Mouse (Mus musculus): ENCODE measurements around the gene Clptm1. TPM values are rescaled to one million over a fixed set of nuclear protein-coding genes. Genes with fewer than 3 reads are reported as not detected.
A peak's percentile ranks its signal among the peaks of the same experiment; 100 is the strongest.

Clptm1 gene
- polyA plus RNA-seq, 1 experiment = 54.8 TPM

DNA sequence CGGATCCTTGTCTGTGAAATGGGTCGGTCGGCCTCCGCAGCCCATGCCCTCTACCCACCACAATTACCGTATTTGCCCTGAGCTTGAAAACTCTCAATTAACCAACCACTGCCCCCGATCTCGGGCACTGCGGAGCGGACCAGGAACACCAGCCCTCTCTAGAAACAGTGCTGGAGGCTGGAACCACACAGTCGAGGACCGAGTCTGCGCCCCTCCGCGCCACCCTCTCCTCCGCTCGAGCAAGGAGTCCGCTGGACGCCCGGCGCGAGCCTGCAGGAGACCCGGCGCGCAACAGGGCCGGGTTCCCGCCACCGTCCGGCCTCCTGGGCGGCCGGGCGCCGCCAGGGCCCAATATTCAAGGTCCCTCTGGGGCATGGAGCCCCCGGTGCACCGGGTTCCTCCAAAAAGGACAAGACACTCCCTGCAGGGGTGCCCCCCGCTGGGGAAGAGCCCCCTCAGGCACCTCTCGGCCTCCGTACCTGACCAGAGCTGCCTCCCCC, 328 bp downstream of the Clptm1 start:
- DNase-seq (ENCODE audit: low spot score) = no peak

DNA sequence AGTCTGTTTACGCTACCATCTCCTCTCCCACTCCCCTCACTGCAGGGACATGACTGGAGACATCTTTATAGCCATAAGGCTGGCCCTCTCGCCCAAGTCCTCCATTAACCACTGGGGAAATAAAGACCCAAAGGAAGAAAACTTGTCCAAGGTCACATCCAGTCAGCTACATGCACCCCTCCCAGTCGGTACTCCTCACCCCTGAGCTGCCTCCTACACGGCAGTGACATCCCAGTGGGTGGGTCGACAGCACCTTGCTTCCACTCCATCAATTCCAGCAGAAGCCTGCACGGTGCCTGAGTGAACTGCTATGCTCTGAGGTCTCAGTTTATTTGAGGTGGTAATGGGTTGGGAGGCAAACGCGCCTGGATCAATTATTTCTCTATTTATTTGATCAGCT, 893 bp downstream of the Clptm1 start:
- DNase-seq (ENCODE audit: low spot score) = no peak

- no peak for DNase-seq (ENCODE audit: low spot score)
Observed at GRCm38 (mm10) chr7:19652614-19653013, 12.2 kb downstream of the Clptm1 start.

GRCm38 (mm10) chr7:19651063-19651786, 13.6 kb downstream of the Clptm1 start:
- no peak for DNase-seq (ENCODE audit: low spot score)

GRCm38 (mm10) chr7:19641223-19641622, 23.6 kb downstream of the Clptm1 start:
- no peak for DNase-seq (ENCODE audit: low spot score)

DNA sequence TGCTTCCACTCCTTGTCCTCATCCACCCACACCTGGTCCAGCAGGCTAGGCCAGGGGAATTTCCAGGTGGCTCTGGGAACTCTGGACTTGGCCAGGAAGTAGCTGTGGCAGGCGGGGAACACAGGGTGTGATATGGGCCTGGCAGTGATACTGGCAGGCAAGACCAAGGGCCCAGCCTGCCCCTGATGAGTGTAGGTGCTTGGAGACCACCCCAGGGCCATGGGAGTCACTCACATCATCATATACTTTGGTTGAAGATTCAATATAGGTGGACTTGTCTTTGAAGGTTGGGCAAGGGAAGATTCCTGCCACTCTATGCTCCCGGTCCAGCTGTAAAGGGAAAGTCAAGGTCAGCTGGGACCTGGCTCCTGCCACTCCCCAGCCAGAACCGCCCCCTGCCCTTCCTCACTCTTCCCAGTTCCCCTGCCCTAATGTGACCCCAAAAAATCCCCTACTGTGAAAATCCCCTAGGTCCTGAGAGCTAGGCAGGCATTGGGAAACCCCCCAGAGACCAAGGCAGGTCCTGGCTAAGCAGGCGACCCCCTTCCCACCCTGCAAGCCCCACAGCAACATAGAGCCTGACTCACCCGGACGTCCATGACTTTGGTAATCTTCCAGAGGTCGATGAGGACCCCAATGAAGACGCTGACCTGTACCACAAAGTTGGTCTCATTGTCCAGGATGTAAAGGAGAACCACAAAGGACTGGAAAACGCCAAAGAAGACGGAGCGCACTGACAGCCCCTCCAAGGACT, 29.6 kb downstream of the Clptm1 start:
- no peak for DNase-seq (ENCODE audit: low spot score)

- no peak for DNase-seq (ENCODE audit: low spot score)
Observed at GRCm38 (mm10) chr7:19634591-19634990, 30.2 kb downstream of the Clptm1 start.

DNA sequence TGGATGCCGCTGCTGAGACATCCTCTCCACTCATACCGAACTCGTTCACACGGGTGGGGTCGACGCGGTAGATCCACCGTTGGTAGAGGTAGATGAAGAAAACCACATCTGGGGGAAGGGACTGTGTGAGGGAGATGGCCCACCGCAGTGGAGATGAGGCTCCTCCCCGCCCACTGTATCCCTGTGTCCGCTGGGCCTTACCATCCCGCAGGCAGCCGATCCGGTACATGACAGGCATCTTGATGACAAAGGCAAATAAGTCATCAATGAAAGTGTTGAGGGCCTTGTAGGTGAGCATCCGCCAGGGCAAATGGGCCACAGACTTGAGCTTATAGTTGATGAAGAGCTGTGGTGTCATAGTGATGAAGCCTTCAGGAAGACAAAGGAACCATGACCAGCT, 31.0 kb downstream of the Clptm1 start:
- DNase-seq (ENCODE audit: low spot score) = no peak

DNA sequence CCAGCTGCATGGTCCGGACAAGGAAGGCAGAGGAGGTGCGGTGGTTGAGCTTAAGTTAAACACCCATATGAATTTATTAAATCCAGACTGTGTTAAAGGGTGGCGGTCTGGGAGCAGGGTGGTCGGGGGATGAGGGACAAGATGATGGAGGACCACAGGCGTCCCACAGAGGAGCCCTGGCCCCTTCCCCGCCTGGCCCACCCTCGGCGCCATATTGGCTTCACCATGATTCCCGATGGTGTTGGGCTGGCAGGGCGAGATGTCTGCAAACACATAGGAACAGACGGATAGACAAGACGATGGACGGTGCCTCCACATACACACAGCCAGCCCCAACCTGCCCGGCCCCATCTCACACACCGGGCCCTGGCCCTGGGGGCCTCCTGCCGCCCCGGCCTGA, 31.6 kb downstream of the Clptm1 start:
- DNase-seq (ENCODE audit: low spot score) = no peak

DNA sequence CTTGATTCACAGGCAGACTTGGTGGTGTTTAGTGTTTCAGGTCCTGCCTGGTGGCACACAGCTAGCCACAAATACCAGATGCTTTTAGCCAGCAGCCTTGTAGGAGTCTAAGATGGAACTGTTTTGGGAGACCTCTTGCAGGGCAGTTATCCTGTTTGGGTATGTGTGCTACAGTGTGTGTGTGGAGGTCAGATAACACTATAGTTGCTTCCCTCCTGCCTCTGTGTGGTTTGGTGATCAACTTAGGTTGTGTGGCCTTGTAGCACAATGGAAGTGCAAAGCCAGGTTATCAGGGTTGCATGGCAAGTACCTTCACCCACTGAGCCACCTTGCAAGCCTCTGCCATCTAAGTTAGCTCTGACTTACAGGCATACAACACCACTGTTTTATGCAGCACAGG, 32.1 kb downstream of the Clptm1 start:
- no peak for DNase-seq (ENCODE audit: low spot score)

GRCm38 (mm10) chr7:19632275-19632674, 32.6 kb downstream of the Clptm1 start:
- DNase-seq (ENCODE audit: low spot score) = no peak

GRCm38 (mm10) chr7:19629361-19629734, 35.5 kb downstream of the Clptm1 start, which contains the start of gene Relb:
Gene Relb, minus strand, starts transcription at chr7:19629438.
- peak; percentile 73 for DNase-seq (ENCODE audit: low spot score)

GRCm38 (mm10) chr7:19628536-19629360, 36.1 kb downstream of the Clptm1 start:
- peak; percentile 82 for DNase-seq (ENCODE audit: low spot score)

- no peak for DNase-seq (ENCODE audit: low spot score)
Observed at GRCm38 (mm10) chr7:19628192-19628535, 36.7 kb downstream of the Clptm1 start.

- no peak for DNase-seq (ENCODE audit: low spot score)
Observed at GRCm38 (mm10) chr7:19627721-19628120, 37.1 kb downstream of the Clptm1 start.

GRCm38 (mm10) chr7:19623433-19623832, 41.4 kb downstream of the Clptm1 start:
- no peak for DNase-seq (ENCODE audit: low spot score)

GRCm38 (mm10) chr7:19622241-19622640, 42.6 kb downstream of the Clptm1 start:
- no peak for DNase-seq (ENCODE audit: low spot score)

- DNase-seq (ENCODE audit: low spot score) = no peak
Observed at GRCm38 (mm10) chr7:19620811-19621210, 44.0 kb downstream of the Clptm1 start.

GRCm38 (mm10) chr7:19619004-19619801, 45.6 kb downstream of the Clptm1 start:
- DNase-seq (ENCODE audit: low spot score) = no peak

DNA sequence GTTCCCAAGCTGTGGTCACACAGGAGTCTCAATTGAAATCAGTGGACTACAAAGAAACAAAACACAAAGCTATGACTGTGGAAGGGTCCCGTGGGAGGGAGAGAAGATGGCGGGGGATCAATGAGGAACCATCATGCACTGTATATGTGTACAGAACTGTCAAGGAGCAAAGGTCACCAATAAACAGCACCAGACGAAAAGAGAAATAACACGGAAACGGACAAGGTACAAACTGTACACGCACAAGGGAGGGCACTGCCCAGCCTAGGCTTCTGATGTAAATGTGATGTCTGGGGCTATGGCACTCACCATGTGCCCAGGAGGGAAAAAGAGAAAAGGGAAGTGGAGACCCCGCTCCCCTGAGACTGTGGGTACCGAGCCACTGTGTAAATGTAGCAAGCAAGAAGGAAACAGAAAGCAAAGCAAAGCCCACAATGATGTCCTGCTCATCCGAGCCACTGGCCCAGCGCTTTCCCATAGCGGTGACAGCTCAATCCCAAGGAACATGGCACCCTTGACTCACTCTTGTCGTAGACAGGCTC, 49.7 kb downstream of the Clptm1 start:
- DNase-seq (ENCODE audit: low spot score) = no peak

- DNase-seq (ENCODE audit: low spot score) = no peak
Observed at GRCm38 (mm10) chr7:19610969-19611368, 53.9 kb downstream of the Clptm1 start.
